Mouse (Mus musculus): ENCODE results near the gene Ubash3a. TPM values are rescaled to one million over a fixed set of nuclear protein-coding genes. Genes with fewer than 3 reads are reported as not detected.

Gene Ubash3a
- polyA plus RNA-seq, 1 experiment, result 0.94 TPM

DNA sequence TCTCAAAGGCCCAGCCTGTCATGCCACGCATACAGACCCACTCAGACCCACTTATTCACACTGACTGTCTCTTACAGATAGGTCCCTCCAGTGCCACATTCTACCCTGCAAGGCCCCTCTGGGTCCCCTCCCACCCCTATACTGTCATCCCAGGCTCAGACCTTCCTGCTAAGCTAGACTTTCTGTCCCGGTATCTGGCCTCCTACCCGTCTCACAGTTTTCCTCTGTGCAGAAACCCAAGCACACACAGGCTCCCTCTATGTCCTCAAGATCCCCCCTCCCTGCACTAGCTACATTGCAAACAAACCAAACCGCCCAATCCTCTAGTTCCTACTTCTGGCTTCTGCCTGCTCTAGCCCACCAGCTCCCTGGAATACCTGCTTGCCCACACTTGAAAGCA is 70.3 kb downstream of the Ubash3a start:
- no peak overlapping the region for H3K4me3 ChIP-seq (replicated peaks)
- no peaks in the 10 kb centered on the region for H3K9me3 ChIP-seq (ENCODE audit: control insufficient read depth, low read length)
- TF ChIP-seq TAL1 (IDR thresholded peaks at IDR 0.05; ENCODE audit: low read length) (no peak), GATA1 (IDR thresholded peaks at IDR 0.05; ENCODE audit: low read length) (no peak)
- peaks cover 12% of the 10 kb centered on the region for H3K27me3 ChIP-seq (ENCODE audit: control insufficient read depth)
- no peaks in the 10 kb centered on the region for H3K36me3 ChIP-seq (ENCODE audit: control insufficient read depth)
- peaks cover 9% of the 10 kb centered on the region for H3K4me1 ChIP-seq (ENCODE audit: control insufficient read depth)

DNA sequence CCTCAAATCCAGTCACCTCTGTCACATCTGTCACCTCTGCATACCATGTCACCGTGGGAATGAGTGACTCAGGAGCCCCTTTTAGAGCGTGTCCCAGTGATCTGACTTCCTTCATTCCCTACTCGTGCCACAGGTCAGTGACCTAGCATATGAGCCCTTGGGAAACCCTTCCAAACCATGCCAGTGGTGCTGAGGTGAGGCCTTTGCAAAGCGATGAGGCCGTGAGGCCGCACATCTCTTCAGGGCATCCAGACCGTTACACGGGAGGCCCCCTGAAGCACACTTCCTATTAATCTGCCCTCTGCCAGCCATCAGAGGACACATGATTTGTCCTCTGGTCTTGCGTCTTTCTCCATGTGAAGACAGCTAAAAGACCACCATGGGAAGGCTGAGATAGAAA is 71.9 kb downstream of the Ubash3a start:
- no peak for TF ChIP-seq TAL1 (IDR thresholded peaks at IDR 0.05; ENCODE audit: low read length)
- TF ChIP-seq GATA1 (IDR thresholded peaks at IDR 0.05; ENCODE audit: low read length), result no peak
- Histone ChIP-seq H3K27me3 (ENCODE audit: control insufficient read depth) (peaks cover 12% of the 10 kb centered on the region), H3K9me3 (ENCODE audit: control insufficient read depth, low read length) (no peaks in the 10 kb centered on the region), H3K36me3 (ENCODE audit: control insufficient read depth) (no peaks in the 10 kb centered on the region), H3K4me3 (replicated peaks) (no peak overlapping the region), H3K4me1 (ENCODE audit: control insufficient read depth) (peaks cover 9% of the 10 kb centered on the region)

GRCm38 (mm10) chr17:31280269-31280668 is 72.6 kb downstream of the Ubash3a start:
- Histone ChIP-seq H3K27me3 (ENCODE audit: control insufficient read depth) (peaks cover 12% of the 10 kb centered on the region), H3K36me3 (ENCODE audit: control insufficient read depth) (no peaks in the 10 kb centered on the region), H3K9me3 (ENCODE audit: control insufficient read depth, low read length) (no peaks in the 10 kb centered on the region), H3K4me3 (replicated peaks) (no peak overlapping the region), H3K4me1 (ENCODE audit: control insufficient read depth) (peaks cover 9% of the 10 kb centered on the region)
- TF ChIP-seq GATA1 (IDR thresholded peaks at IDR 0.05; ENCODE audit: low read length), result no peak
- no peak for TF ChIP-seq TAL1 (IDR thresholded peaks at IDR 0.05; ENCODE audit: low read length)

- no peak overlapping the region for H3K4me3 ChIP-seq (replicated peaks)
- no peaks in the 10 kb centered on the region for H3K36me3 ChIP-seq (ENCODE audit: control insufficient read depth)
- H3K4me1 ChIP-seq (ENCODE audit: control insufficient read depth), result peaks cover 3% of the 10 kb centered on the region
- no peaks in the 10 kb centered on the region for H3K9me3 ChIP-seq (ENCODE audit: control insufficient read depth, low read length)
- H3K27me3 ChIP-seq (ENCODE audit: control insufficient read depth), result peaks cover 3% of the 10 kb centered on the region
- TF ChIP-seq GATA1 (IDR thresholded peaks at IDR 0.05; ENCODE audit: low read length) (no peak), TAL1 (IDR thresholded peaks at IDR 0.05; ENCODE audit: low read length) (no peak)
Observed at GRCm38 (mm10) chr17:31281830-31282686, 74.4 kb downstream of the Ubash3a start.

- no peaks in the 10 kb centered on the region for H3K9me3 ChIP-seq (ENCODE audit: control insufficient read depth, low read length)
- H3K36me3 ChIP-seq (ENCODE audit: control insufficient read depth), result no peaks in the 10 kb centered on the region
- H3K27me3 ChIP-seq (ENCODE audit: control insufficient read depth), result 0 out of 2 replicates have a peak, but pooled peaks cover 3% of the 10 kb centered on the region
- no peak for TF ChIP-seq TAL1 (IDR thresholded peaks at IDR 0.05; ENCODE audit: low read length)
- no peak for TF ChIP-seq GATA1 (IDR thresholded peaks at IDR 0.05; ENCODE audit: low read length)
- H3K4me3 ChIP-seq (replicated peaks), result no peak overlapping the region
- H3K4me1 ChIP-seq (ENCODE audit: control insufficient read depth), result no peaks in the 10 kb centered on the region
Observed at GRCm38 (mm10) chr17:31282687-31283053, 75.0 kb downstream of the Ubash3a start.

GRCm38 (mm10) chr17:31285867-31286266 is 78.2 kb downstream of the Ubash3a start:
- Histone ChIP-seq H3K27me3 (ENCODE audit: control insufficient read depth) (peaks cover 7% of the 10 kb centered on the region), H3K36me3 (ENCODE audit: control insufficient read depth) (no peaks in the 10 kb centered on the region), H3K4me3 (replicated peaks) (no peak overlapping the region), H3K4me1 (ENCODE audit: control insufficient read depth) (no peaks in the 10 kb centered on the region), H3K9me3 (ENCODE audit: control insufficient read depth, low read length) (no peaks in the 10 kb centered on the region)
- TF ChIP-seq TAL1 (IDR thresholded peaks at IDR 0.05; ENCODE audit: low read length), result no peak
- TF ChIP-seq GATA1 (IDR thresholded peaks at IDR 0.05; ENCODE audit: low read length), result no peak

GRCm38 (mm10) chr17:31286492-31286891 is 78.8 kb downstream of the Ubash3a start, which contains the start of gene Slc37a1:
Gene Slc37a1, plus strand, starts transcription at chr17:31286792.
- Histone ChIP-seq H3K9me3 (ENCODE audit: control insufficient read depth, low read length) (no peaks in the 10 kb centered on the region), H3K4me1 (ENCODE audit: control insufficient read depth) (no peaks in the 10 kb centered on the region), H3K36me3 (ENCODE audit: control insufficient read depth) (no peaks in the 10 kb centered on the region), H3K27me3 (ENCODE audit: control insufficient read depth) (peaks cover 7% of the 10 kb centered on the region), H3K4me3 (replicated peaks) (no peak within 1 kb of the TSS)
- TF ChIP-seq GATA1 (IDR thresholded peaks at IDR 0.05; ENCODE audit: low read length) (no peak), TAL1 (IDR thresholded peaks at IDR 0.05; ENCODE audit: low read length) (no peak)

- Histone ChIP-seq H3K4me3 (replicated peaks) (no peak overlapping the region), H3K27me3 (ENCODE audit: control insufficient read depth) (peaks cover 7% of the 10 kb centered on the region), H3K9me3 (ENCODE audit: control insufficient read depth, low read length) (no peaks in the 10 kb centered on the region), H3K36me3 (ENCODE audit: control insufficient read depth) (no peaks in the 10 kb centered on the region), H3K4me1 (ENCODE audit: control insufficient read depth) (no peaks in the 10 kb centered on the region)
- TF ChIP-seq GATA1 (IDR thresholded peaks at IDR 0.05; ENCODE audit: low read length), result no peak
- no peak for TF ChIP-seq TAL1 (IDR thresholded peaks at IDR 0.05; ENCODE audit: low read length)
Observed at GRCm38 (mm10) chr17:31287216-31287615, 79.5 kb downstream of the Ubash3a start.

DNA sequence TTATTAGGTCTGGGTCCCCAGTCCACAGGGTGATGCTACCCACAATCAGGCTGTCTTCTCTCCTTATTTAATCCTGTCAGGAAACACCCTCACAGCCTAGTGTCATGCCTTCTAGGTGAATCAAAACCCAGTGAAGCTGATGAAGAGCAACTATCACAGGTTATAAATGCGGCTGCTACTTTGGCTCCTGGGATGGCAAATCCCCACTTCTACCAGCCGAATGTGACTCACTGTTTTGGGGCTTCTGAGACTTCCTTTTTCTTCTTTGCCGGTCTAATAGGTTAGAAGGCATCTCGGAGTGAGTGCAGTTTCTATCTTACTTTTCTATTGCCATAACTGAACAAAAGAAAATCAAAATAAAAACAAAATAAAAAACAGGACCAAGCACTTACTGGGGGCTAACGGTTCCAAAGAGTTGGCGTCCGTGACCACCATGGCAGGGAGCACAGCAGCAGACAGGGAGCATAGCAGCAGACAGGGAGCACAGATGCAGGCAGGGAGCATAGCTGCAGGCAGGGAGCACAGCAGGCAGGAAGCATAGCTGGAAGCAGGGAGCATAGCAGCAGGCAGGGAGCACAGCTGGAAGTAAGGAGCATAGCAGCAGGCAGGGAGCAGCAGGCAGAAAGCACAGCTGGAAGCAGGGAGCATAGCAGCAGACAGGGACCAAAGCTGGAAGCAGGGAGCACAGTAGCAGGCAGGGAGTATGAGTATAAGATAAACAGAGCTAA is 81.5 kb downstream of the Ubash3a start:
- no peaks in the 10 kb centered on the region for H3K9me3 ChIP-seq (ENCODE audit: control insufficient read depth, low read length)
- no peak for TF ChIP-seq TAL1 (IDR thresholded peaks at IDR 0.05; ENCODE audit: low read length)
- TF ChIP-seq GATA1 (IDR thresholded peaks at IDR 0.05; ENCODE audit: low read length), result no peak
- H3K4me3 ChIP-seq (replicated peaks), result no peak overlapping the region
- no peaks in the 10 kb centered on the region for H3K4me1 ChIP-seq (ENCODE audit: control insufficient read depth)
- H3K36me3 ChIP-seq (ENCODE audit: control insufficient read depth), result no peaks in the 10 kb centered on the region
- H3K27me3 ChIP-seq (ENCODE audit: control insufficient read depth), result peaks cover 7% of the 10 kb centered on the region
